Mouse (Mus musculus) megakaryocyte-erythroid progenitor cell, adult 5-6 weeks (primary cell): Measurements from ENCODE around the gene Il4i1. TPM values are rescaled to one million over a fixed set of nuclear protein-coding genes. Genes with fewer than 3 reads are reported as not detected.

Source experiments
- ATAC-seq: replicated peaks from 2 replicates; pipeline ENCODE4 v1.8.0; 2016; ENCODE audit warnings: mild to moderate bottlenecking, inconsistent platforms; ENCODE audit not compliant: severe bottlenecking, poor library complexity, low FRiP score, low TSS enrichment
- total RNA-seq, 2 experiments: library from RNA; stranded (forward) in 1 of 2; stranded (reverse) in 1 of 2; fragments of 200-1000, 215-1000 nt in 1 of 2; fragments of >200 nt in 1 of 2; fragmentation: Nextera tagmentation in 1 of 2; gene quantifications; 2 replicates each; pipeline ENCODE4 v1.2.3; 2014 to 2017

Gene Il4i1
- total RNA-seq, 2 experiments from 2014 or later, result 1.7 to 2.5 TPM

GRCm38 (mm10) chr7:44817441-44817840, 1.3 kb downstream of the Il4i1 start:
- no peak for ATAC-seq

GRCm38 (mm10) chr7:44818164-44818563, 2.0 kb downstream of the Il4i1 start:
- no peak for ATAC-seq

- no peak for ATAC-seq
These were observed 2.6 kb downstream of the Il4i1 start for GRCm38 (mm10) chr7:44818751-44819235.

GRCm38 (mm10) chr7:44819391-44819790, 3.2 kb downstream of the Il4i1 start:
- no peak for ATAC-seq

- ATAC-seq, result no peak
These were observed 3.7 kb downstream of the Il4i1 start for GRCm38 (mm10) chr7:44819863-44820262.

GRCm38 (mm10) chr7:44820525-44820924, 4.3 kb downstream of the Il4i1 start:
- ATAC-seq, result no peak

- ATAC-seq, result peak; percentile 35
These were observed 5.7 kb downstream of the Il4i1 start for GRCm38 (mm10) chr7:44821666-44822448.

- ATAC-seq, result peak; percentile 38; the same call in 1 of the 2 replicates
These were observed 7.2 kb downstream of the Il4i1 start for GRCm38 (mm10) chr7:44823409-44823808.

GRCm38 (mm10) chr7:44824872-44825271, 8.7 kb downstream of the Il4i1 start:
- no peak; the same call in 1 of the 2 replicates for ATAC-seq

GRCm38 (mm10) chr7:44826771-44827170, 10.6 kb downstream of the Il4i1 start:
- ATAC-seq, result no peak

- ATAC-seq, result no peak
These were observed 12.5 kb downstream of the Il4i1 start for GRCm38 (mm10) chr7:44828706-44829105.

GRCm38 (mm10) chr7:44832763-44833162, 16.6 kb downstream of the Il4i1 start:
- no peak for ATAC-seq

- ATAC-seq, result no peak
These were observed 19.3 kb downstream of the Il4i1 start for GRCm38 (mm10) chr7:44835373-44836015.

- ATAC-seq, result no peak
These were observed 19.8 kb downstream of the Il4i1 start for GRCm38 (mm10) chr7:44836016-44836404.

- no peak for ATAC-seq
These were observed 20.4 kb downstream of the Il4i1 start for GRCm38 (mm10) chr7:44836423-44837053.

GRCm38 (mm10) chr7:44838073-44838472, 21.9 kb downstream of the Il4i1 start:
- ATAC-seq, result no peak

GRCm38 (mm10) chr7:44839171-44839490, 22.9 kb downstream of the Il4i1 start:
- ATAC-seq, result no peak

GRCm38 (mm10) chr7:44839491-44840191, 23.5 kb downstream of the Il4i1 start:
- peak; percentile 15; the same call in 1 of the 2 replicates for ATAC-seq

- no peak for ATAC-seq
These were observed 24.2 kb downstream of the Il4i1 start for GRCm38 (mm10) chr7:44840426-44840825.
